Mouse (Mus musculus): ENCODE measurements around the gene Ddx18. TPM values are rescaled to one million over a fixed set of nuclear protein-coding genes. Genes with fewer than 3 reads are reported as not detected.
A peak's percentile ranks its signal among the peaks of the same experiment; 100 is the strongest.

Ddx18 gene
- polyA plus RNA-seq, 1 experiment from 2014 or later: 37.0 TPM

DNA sequence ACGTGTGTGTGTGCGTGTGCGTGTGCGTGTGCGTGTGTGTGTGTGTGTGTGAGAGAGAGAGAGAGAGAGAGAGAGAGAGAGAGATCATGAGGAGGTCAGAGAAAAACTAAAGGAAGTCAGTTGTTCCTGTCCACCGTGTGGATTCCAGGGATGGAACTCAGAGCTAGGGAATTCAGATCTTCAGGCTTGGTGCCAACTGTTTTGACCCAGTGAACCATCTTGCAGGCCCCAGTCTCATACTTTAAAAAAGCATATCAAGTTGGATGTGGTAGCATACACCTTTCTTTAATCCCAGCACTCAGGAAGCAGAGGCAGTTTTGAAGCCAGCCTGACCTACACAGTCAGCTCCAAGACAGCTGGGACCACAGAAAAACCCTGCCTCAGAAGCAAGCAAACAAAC is 38.5 kb downstream of the Ddx18 start:
- Histone ChIP-seq H3K27me3 (replicated peaks; ENCODE audit: control insufficient read depth, insufficient read depth, low read length) (peaks cover 17% of the 10 kb centered on the region), H3K4me2 (ENCODE audit: low read length) (no peak overlapping the region), H3K4me1 (replicated peaks; ENCODE audit: control insufficient read depth, insufficient read depth, low read length) (peaks cover 12% of the 10 kb centered on the region), H3K4me3 (replicated peaks; ENCODE audit: low read length) (no peak overlapping the region), H3K36me3 (ENCODE audit: control insufficient read depth, insufficient read depth) (no peaks in the 10 kb centered on the region), H3K27ac (ENCODE audit: low read length) (no peak overlapping the region), H3K9me3 (ENCODE audit: control insufficient read depth, low read length) (no peaks in the 10 kb centered on the region), H3K9ac (replicated peaks; ENCODE audit: low read depth, low read length) (no peak overlapping the region)
- ATAC-seq: no peak
- 91% methylated on average over 6 of the region's 6 CpGs for WGBS

DNA sequence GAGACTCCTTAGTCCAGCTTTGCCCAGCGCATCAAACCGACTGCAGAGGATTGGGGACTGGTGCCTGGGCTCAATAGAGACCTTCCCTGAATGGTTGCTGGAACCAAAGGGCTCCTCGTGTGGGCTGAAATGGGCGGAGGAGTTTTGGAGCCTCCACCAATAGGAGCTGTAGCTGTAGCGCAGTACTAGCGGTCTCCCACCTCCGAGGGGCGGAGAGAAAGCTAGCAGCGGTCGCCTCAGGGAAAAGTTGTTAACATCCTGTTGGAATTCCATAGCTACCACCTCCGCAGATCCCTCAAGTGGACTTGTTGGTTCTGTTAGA is 39.4 kb downstream of the Ddx18 start, which contains the start of gene Htr5b:
Gene Htr5b (minus strand): TSS at position 67 of the 322 bp plus-strand sequence.
- peak within 1 kb of the TSS; percentile 59 for H3K4me2 ChIP-seq (ENCODE audit: low read length)
- H3K4me3 ChIP-seq (replicated peaks; ENCODE audit: low read length): peak within 1 kb of the TSS; percentile 42
- no peaks in the 10 kb centered on the region for H3K9me3 ChIP-seq (ENCODE audit: control insufficient read depth, low read length)
- no peaks in the 10 kb centered on the region for H3K36me3 ChIP-seq (ENCODE audit: control insufficient read depth, insufficient read depth)
- WGBS: 4% methylated on average over 11 of the region's 11 CpGs
- peaks cover 12% of the 10 kb centered on the region for H3K4me1 ChIP-seq (replicated peaks; ENCODE audit: control insufficient read depth, insufficient read depth, low read length)
- peak; percentile 98 for ATAC-seq
- H3K27ac ChIP-seq (ENCODE audit: low read length): no peak within 1 kb of the TSS
- peaks cover 17% of the 10 kb centered on the region for H3K27me3 ChIP-seq (replicated peaks; ENCODE audit: control insufficient read depth, insufficient read depth, low read length)
- peak within 1 kb of the TSS; percentile 35 for H3K9ac ChIP-seq (replicated peaks; ENCODE audit: low read depth, low read length)

DNA sequence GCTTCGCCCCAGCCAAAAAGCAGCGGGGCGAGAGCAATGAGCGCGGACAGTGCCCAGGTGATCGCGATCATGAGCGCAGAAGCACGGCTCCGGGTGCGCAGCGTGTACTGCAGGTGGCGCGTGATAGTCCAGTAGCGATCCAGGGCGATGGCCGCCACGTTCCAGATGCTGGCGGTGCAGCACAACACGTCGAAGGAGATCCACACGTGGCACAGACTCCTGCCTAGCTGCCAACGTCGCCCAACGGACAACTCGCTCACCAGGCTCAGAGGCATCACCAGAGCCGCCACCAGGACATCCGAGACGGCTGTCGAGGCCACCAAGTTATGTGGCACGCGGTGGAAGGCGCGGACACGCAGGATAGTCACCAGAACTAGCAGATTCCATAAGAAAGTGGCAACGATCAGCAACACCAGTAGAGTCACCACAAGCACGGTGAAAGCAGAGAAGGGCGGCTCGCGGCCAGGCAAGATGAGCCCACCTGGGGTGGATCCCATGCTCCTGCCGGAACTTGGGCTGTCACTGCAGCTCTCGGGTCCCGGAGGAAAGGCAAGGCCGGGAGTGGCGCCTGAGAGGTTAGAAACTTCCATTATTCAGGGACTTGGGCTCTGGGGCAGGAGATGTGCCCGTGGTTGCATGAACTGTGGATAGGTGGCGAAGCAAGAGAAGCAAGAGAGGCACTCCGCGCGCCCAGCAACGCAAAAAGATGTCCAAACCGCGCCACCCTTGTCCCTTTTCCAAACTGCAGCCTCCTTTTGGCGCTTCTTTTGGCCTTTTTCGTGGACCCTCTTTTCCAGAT is 40.0 kb downstream of the Ddx18 start:
- Histone ChIP-seq H3K4me2 (ENCODE audit: low read length) (peak overlapping the region; percentile 59), H3K4me1 (replicated peaks; ENCODE audit: control insufficient read depth, insufficient read depth, low read length) (peaks cover 12% of the 10 kb centered on the region), H3K4me3 (replicated peaks; ENCODE audit: low read length) (peak overlapping the region; percentile 42), H3K36me3 (ENCODE audit: control insufficient read depth, insufficient read depth) (no peaks in the 10 kb centered on the region), H3K27ac (ENCODE audit: low read length) (no peak overlapping the region), H3K27me3 (replicated peaks; ENCODE audit: control insufficient read depth, insufficient read depth, low read length) (peaks cover 17% of the 10 kb centered on the region), H3K9ac (replicated peaks; ENCODE audit: low read depth, low read length) (peak overlapping the region; percentile 35), H3K9me3 (ENCODE audit: control insufficient read depth, low read length) (no peaks in the 10 kb centered on the region)
- ATAC-seq: peak; percentile 62
- WGBS: 13% methylated on average over 55 of the region's 55 CpGs

DNA sequence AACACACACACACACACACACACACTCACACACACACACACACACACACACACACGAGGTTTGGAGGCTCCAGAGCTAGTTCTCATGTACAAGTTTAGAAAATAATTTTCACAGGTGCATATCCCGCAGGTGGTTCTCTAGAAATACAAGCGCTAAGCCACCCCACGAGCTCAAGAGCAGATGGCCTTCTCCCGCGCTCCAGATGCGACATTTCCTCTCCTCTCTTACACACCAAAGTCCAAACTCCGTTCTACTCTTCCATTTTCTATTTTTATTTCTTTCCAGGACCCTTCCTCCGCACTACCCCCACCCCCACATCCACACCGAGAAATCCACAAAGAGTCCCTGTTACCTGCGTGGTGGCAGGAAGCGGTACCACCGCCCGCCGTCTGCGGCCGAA is 40.7 kb downstream of the Ddx18 start:
- peaks cover 12% of the 10 kb centered on the region for H3K4me1 ChIP-seq (replicated peaks; ENCODE audit: control insufficient read depth, insufficient read depth, low read length)
- peak overlapping the region; percentile 42 for H3K4me3 ChIP-seq (replicated peaks; ENCODE audit: low read length)
- H3K27me3 ChIP-seq (replicated peaks; ENCODE audit: control insufficient read depth, insufficient read depth, low read length): peaks cover 17% of the 10 kb centered on the region
- no peaks in the 10 kb centered on the region for H3K9me3 ChIP-seq (ENCODE audit: control insufficient read depth, low read length)
- H3K36me3 ChIP-seq (ENCODE audit: control insufficient read depth, insufficient read depth): no peaks in the 10 kb centered on the region
- 45% methylated on average over 17 of the region's 17 CpGs for WGBS
- no peak overlapping the region for H3K27ac ChIP-seq (ENCODE audit: low read length)
- H3K9ac ChIP-seq (replicated peaks; ENCODE audit: low read depth, low read length): no peak overlapping the region
- H3K4me2 ChIP-seq (ENCODE audit: low read length): peak overlapping the region; percentile 59
- no peak for ATAC-seq

DNA sequence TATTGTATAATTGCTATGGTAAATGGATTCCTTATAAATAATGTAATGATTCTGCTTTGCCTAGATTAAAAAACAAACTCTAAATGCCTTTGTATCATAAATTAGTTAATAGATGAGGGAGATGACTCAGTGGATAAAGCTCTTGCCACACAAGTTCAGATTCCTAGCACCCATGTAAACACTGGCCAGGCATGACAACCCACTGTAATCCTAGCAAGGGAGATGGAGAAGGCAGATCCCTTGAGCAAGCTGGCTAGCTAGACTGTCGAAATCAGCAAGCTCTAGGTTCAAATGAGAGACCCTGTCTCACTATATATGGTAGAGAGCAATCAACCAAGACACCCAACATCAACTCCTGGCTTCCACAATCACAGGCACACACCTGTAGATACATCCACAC is 49.2 kb downstream of the Ddx18 start:
- no peak overlapping the region for H3K9ac ChIP-seq (replicated peaks; ENCODE audit: low read depth, low read length)
- ATAC-seq: no peak
- no peak overlapping the region for H3K4me2 ChIP-seq (ENCODE audit: low read length)
- no peaks in the 10 kb centered on the region for H3K27me3 ChIP-seq (replicated peaks; ENCODE audit: control insufficient read depth, insufficient read depth, low read length)
- no peak overlapping the region for H3K27ac ChIP-seq (ENCODE audit: low read length)
- H3K4me3 ChIP-seq (replicated peaks; ENCODE audit: low read length): no peak overlapping the region
- no peaks in the 10 kb centered on the region for H3K4me1 ChIP-seq (replicated peaks; ENCODE audit: control insufficient read depth, insufficient read depth, low read length)
- no peaks in the 10 kb centered on the region for H3K36me3 ChIP-seq (ENCODE audit: control insufficient read depth, insufficient read depth)
- H3K9me3 ChIP-seq (ENCODE audit: control insufficient read depth, low read length): no peaks in the 10 kb centered on the region
- WGBS: 77% methylated on average over 1 of the region's 1 CpGs

DNA sequence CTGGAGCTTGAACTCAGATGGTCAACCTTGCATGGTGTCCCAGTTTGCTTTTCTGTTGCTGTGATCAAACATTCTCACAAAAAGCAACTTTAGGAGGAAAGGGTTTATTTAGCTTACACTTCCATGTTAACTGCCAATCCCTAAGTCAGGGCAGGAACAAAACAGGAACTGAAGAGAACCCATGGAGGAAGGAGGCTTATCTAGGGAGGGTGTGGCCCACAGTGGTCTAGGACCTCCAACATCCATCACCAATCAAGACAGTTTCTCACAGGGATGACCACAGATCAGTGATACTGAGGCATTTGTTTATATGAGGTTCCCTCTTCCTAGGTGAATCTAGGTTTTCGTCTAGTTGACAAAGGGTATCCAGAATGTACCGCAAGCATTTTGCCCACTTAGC is 55.8 kb downstream of the Ddx18 start:
- no peak overlapping the region for H3K27ac ChIP-seq (ENCODE audit: low read length)
- ATAC-seq: no peak
- H3K4me3 ChIP-seq (replicated peaks; ENCODE audit: low read length): no peak overlapping the region
- H3K9me3 ChIP-seq (ENCODE audit: control insufficient read depth, low read length): no peaks in the 10 kb centered on the region
- WGBS: 95% methylated on average over 2 of the region's 2 CpGs
- peaks cover 6% of the 10 kb centered on the region for H3K4me1 ChIP-seq (replicated peaks; ENCODE audit: control insufficient read depth, insufficient read depth, low read length)
- no peak overlapping the region for H3K4me2 ChIP-seq (ENCODE audit: low read length)
- no peaks in the 10 kb centered on the region; the same call in 1 of the 2 replicates for H3K36me3 ChIP-seq (ENCODE audit: control insufficient read depth, insufficient read depth)
- H3K9ac ChIP-seq (replicated peaks; ENCODE audit: low read depth, low read length): no peak overlapping the region
- no peaks in the 10 kb centered on the region for H3K27me3 ChIP-seq (replicated peaks; ENCODE audit: control insufficient read depth, insufficient read depth, low read length)

DNA sequence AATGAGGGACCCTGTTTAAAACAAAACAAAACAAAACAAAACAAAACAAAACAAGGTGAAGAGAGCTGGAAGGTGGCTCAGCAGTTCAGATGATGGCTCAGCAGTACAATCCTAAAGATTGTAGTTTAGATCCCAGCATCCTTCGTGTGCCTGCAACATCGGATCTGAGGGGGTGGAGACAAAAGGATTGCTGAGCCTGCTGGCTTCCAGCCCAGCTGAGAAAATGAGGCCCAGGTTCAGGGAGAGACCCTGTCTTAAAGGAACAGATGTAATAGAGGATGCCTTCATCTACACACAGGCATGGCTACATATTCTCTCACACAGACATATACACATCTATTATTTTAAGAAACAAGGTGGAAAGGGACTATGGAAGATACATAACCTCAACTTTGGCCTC is 56.6 kb downstream of the Ddx18 start:
- no peaks in the 10 kb centered on the region for H3K27me3 ChIP-seq (replicated peaks; ENCODE audit: control insufficient read depth, insufficient read depth, low read length)
- no peak for ATAC-seq
- H3K4me3 ChIP-seq (replicated peaks; ENCODE audit: low read length): no peak overlapping the region
- H3K4me1 ChIP-seq (replicated peaks; ENCODE audit: control insufficient read depth, insufficient read depth, low read length): peaks cover 6% of the 10 kb centered on the region
- no peak overlapping the region for H3K9ac ChIP-seq (replicated peaks; ENCODE audit: low read depth, low read length)
- no peaks in the 10 kb centered on the region; the same call in 1 of the 2 replicates for H3K36me3 ChIP-seq (ENCODE audit: control insufficient read depth, insufficient read depth)
- no peak overlapping the region for H3K4me2 ChIP-seq (ENCODE audit: low read length)
- 12% methylated on average over 2 of the region's 2 CpGs for WGBS
- H3K9me3 ChIP-seq (ENCODE audit: control insufficient read depth, low read length): no peaks in the 10 kb centered on the region
- no peak overlapping the region for H3K27ac ChIP-seq (ENCODE audit: low read length)

DNA sequence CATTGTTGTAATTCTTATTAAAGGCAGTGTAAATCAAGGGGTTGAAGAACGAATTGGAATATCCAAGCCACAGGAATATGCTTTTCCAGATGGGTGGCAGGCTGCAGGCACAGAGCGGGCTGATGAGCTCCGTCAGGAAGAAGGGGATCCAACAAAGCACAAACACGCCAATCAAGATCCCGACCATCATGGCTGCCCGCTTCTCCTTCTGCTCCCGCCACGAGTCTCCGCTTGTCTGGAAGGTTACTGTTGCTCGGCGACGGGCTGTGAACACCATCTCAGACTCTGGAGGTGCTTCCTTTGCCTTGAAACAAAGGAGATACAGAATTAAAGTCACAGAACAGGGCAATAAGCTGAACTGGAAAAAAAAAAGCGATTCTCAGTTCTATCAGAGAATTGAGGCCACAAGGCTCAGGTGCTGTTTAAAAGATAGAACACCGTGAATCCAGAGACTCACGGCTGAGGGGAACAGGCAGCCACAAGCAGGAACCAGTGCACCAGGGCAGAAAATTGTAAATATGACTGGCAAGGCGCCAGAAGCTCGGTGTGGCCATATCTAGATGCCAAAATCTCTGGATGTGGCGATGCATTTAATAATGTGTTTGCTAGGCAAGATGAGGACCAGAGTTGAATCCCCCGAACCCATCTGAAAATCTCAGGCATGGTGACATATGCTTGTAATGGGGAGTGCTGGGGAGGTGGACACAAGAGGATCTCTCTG is 57.2 kb downstream of the Ddx18 start:
- H3K27ac ChIP-seq (ENCODE audit: low read length): peak overlapping the region; percentile 37
- no peaks in the 10 kb centered on the region for H3K27me3 ChIP-seq (replicated peaks; ENCODE audit: control insufficient read depth, insufficient read depth, low read length)
- H3K9me3 ChIP-seq (ENCODE audit: control insufficient read depth, low read length): no peaks in the 10 kb centered on the region
- WGBS: 61% methylated on average over 19 of the region's 19 CpGs
- no peak overlapping the region for H3K9ac ChIP-seq (replicated peaks; ENCODE audit: low read depth, low read length)
- H3K4me3 ChIP-seq (replicated peaks; ENCODE audit: low read length): no peak overlapping the region
- H3K36me3 ChIP-seq (ENCODE audit: control insufficient read depth, insufficient read depth): no peaks in the 10 kb centered on the region; the same call in 1 of the 2 replicates
- H3K4me1 ChIP-seq (replicated peaks; ENCODE audit: control insufficient read depth, insufficient read depth, low read length): peaks cover 6% of the 10 kb centered on the region
- H3K4me2 ChIP-seq (ENCODE audit: low read length): no peak overlapping the region
- no peak for ATAC-seq

DNA sequence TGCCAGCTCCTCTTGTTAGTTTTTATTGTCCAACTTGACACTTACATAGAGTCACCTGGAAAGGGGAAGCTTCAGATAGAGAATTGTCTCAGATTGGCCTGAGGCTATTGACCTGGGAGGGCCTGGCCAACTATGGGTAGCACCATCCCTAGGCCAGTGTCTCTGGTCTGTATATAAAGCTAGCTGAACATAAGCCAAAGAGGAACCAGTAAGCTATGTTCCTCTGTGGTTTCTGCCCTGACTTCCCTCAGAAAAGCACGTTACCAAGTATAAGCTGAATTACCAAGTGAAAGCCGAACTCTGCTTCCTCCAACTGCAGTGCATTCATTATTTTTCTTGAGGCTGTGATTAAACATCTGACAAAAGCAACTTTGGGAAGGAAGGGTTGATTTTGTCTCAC is 59.1 kb downstream of the Ddx18 start:
- no peak for ATAC-seq
- Histone ChIP-seq H3K4me1 (replicated peaks; ENCODE audit: control insufficient read depth, insufficient read depth, low read length) (peaks cover 6% of the 10 kb centered on the region), H3K36me3 (ENCODE audit: control insufficient read depth, insufficient read depth) (no peaks in the 10 kb centered on the region; the same call in 1 of the 2 replicates), H3K27ac (ENCODE audit: low read length) (no peak overlapping the region), H3K4me2 (ENCODE audit: low read length) (no peak overlapping the region), H3K9me3 (ENCODE audit: control insufficient read depth, low read length) (no peaks in the 10 kb centered on the region), H3K27me3 (replicated peaks; ENCODE audit: control insufficient read depth, insufficient read depth, low read length) (no peaks in the 10 kb centered on the region), H3K4me3 (replicated peaks; ENCODE audit: low read length) (no peak overlapping the region), H3K9ac (replicated peaks; ENCODE audit: low read depth, low read length) (no peak overlapping the region)
- WGBS: 82% methylated on average over 2 of the region's 2 CpGs

Data from forebrain, embryonic 16.5 days (tissue).